In the genomic region with DNA sequence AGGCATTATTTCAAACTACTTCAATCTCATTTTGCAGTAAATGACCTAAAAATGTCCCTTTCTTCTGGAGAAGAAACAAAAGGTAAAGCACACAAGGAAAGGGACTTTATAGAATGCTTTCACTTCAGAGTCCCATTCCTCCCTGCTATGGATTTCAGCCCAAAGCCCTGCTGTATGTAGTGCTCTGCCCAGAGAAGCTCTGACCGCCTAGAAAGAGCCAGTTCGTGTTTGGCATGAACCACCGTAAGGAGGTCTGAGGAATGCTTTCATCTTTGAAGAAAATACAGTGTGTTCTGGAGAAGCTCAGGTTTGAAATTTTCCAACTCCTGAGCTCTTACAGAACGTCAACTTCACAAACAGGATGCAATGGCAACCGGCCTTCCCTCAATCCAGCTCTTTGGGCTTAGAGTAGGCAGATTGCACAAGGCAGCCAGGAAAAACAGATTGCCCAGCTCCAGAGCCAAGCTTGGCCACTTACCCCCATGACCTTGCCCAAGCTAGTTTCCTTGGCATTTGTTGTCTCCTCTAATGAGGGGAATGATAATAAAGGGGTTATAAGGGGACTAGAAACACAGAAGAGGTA, we compare ENCODE assay signal across 13 mouse cellular contexts. TPM values are rescaled to one million over a fixed set of nuclear protein-coding genes. Genes with fewer than 3 reads are reported as not detected.
A peak's percentile ranks its signal among the peaks of the same experiment; 100 is the strongest.
DNase-seq lines count a peak whose midpoint lies in the region; ATAC-seq and TF ChIP-seq lines count a peak whose summit lies in the region.
"Had no signal": no experiment of that assay in that cellular context is flagged by ENCODE, and none has a peak within 500 bp of the region (broad histone marks: within the 10 kb centered on the region; RNA-seq: fewer than 3 reads in every experiment).

No protein-coding gene starts in this region.

- H3K4me1 ChIP-seq in limb, embryonic 14.5 days (ENCODE audit: control insufficient read depth, insufficient read depth, low read length), result peaks cover 7% of the 10 kb centered on the region; the same call in 1 of the 2 replicates
- H3K4me1 ChIP-seq in limb, embryonic 10.5 days, result no peaks in the 10 kb centered on the region

- no peak overlapping the region for H3K9ac ChIP-seq in limb, embryonic 14.5 days (ENCODE audit: low read depth, low read length, severe bottlenecking)
- H3K9ac ChIP-seq: embryonic facial prominence, embryonic 13.5 days; midbrain, embryonic 12.5 days had no signal

- no peaks in the 10 kb centered on the region for H3K27me3 ChIP-seq in limb, embryonic 14.5 days (ENCODE audit: control insufficient read depth, insufficient read depth, low read length)
- no peaks in the 10 kb centered on the region for H3K27me3 ChIP-seq in limb, embryonic 10.5 days (ENCODE audit: low read depth, poor library complexity, severe bottlenecking)
- H3K27me3 ChIP-seq: embryonic facial prominence, embryonic 13.5 days; midbrain, embryonic 12.5 days had no signal

- no peak overlapping the region for H3K4me2 ChIP-seq in limb, embryonic 14.5 days (replicated peaks; ENCODE audit: low read depth, low read length, severe bottlenecking)
- H3K4me2 ChIP-seq: embryonic facial prominence, embryonic 13.5 days; midbrain, embryonic 12.5 days had no signal

- TF ChIP-seq POLR2A in limb, embryonic 14.5 days (IDR thresholded peaks at IDR 0.05; ENCODE audit: borderline replicate concordance, extremely low read depth, insufficient read depth, insufficient read length), result no peak

- 50% methylated on average over 5 of the region's 5 CpGs for WGBS in limb, embryonic 14.5 days
- WGBS in limb, embryonic 10.5 days, result 66% methylated on average over 5 of the region's 5 CpGs

- no peak overlapping the region for H3K4me3 ChIP-seq in limb, embryonic 14.5 days (replicated peaks; ENCODE audit: low read length)
- no peak overlapping the region for H3K4me3 ChIP-seq in limb, embryonic 10.5 days
- H3K4me3 ChIP-seq: embryonic facial prominence, embryonic 13.5 days; forebrain, embryonic 10.5 days; midbrain, embryonic 12.5 days; myocyte had no signal

- peaks cover 6% of the 10 kb centered on the region; the same call in 1 of the 2 replicates for H3K9me3 ChIP-seq in limb, embryonic 14.5 days (ENCODE audit: control insufficient read depth, low read length)
- H3K9me3 ChIP-seq in limb, embryonic 10.5 days (replicated peaks), result no peaks in the 10 kb centered on the region
- H3K9me3 ChIP-seq: embryonic facial prominence, embryonic 13.5 days; forebrain, embryonic 10.5 days; midbrain, embryonic 12.5 days had no signal

- H3K36me3 ChIP-seq in limb, embryonic 14.5 days (ENCODE audit: control insufficient read depth, insufficient read depth, low read length), result no peaks in the 10 kb centered on the region
- H3K36me3 ChIP-seq in limb, embryonic 10.5 days, result no peaks in the 10 kb centered on the region
- H3K36me3 ChIP-seq: embryonic facial prominence, embryonic 13.5 days; forebrain, embryonic 10.5 days; midbrain, embryonic 12.5 days had no signal

- H3K27ac ChIP-seq in limb, embryonic 14.5 days (replicated peaks; ENCODE audit: low read depth, low read length), result 0 out of 2 replicates have a peak overlapping the region, but pooled peaks have one; percentile 41
- H3K27ac ChIP-seq in limb, embryonic 10.5 days, result no peak overlapping the region
- H3K27ac ChIP-seq: embryonic facial prominence, embryonic 13.5 days; forebrain, embryonic 10.5 days; midbrain, embryonic 12.5 days had no signal

- DNase-seq in adrenal gland, postnatal 10 days, result peak; percentile 36
- DNase-seq in adrenal gland, adult 8-10 months, result no peak
- DNase-seq in heart, adult 18-20 months, result peak; percentile 31 to 41
- DNase-seq in heart, adult 8-10 months (ENCODE audit: low spot score), result no peak
- no peak for DNase-seq in limb, embryonic 14.5 days (ENCODE audit: low spot score)
- DNase-seq in limb, embryonic 10.5 days (ENCODE audit: low spot score), result no peak
- peak; percentile 50 to 55 for DNase-seq in adrenal gland, postnatal 36 days
- no peak for DNase-seq in retina, embryonic 14.5 days (ENCODE audit: low spot score)

- ATAC-seq in limb, embryonic 14.5 days (ENCODE audit: low FRiP score, low read depth), result no peak
- ATAC-seq: inflammation-experienced regulatory T-cells, adult 6 months had no signal

RNA-seq across cellular contexts. Expression of a gene that starts 24.6 kb away (rescaled TPM):
- 100 to 1,000 TPM; 205 to 219 TPM for total RNA-seq in adrenal gland, postnatal 10 days (2021)
- 100 to 1,000 TPM; 360 to 563 (median 476) TPM for total RNA-seq in adrenal gland, adult 8-10 months (2022)
- 100 to 1,000 TPM; 672 to 774 TPM for total RNA-seq in heart, adult 18-20 months (2021)
- total RNA-seq in heart, adult 8-10 months (2022), result 100 to 1,000 TPM; 632 to 807 (median 708) TPM
- polyA plus RNA-seq in limb, embryonic 14.5 days (2012; rRNA removed), result 36.2 and 37.8 TPM in 2 replicates
- polyA plus RNA-seq in limb, embryonic 14.5 days (2014; fragmentation: Nextera tagmentation; extraction: Ambion mirVana), result 54.1 and 56.9 TPM in 2 replicates
- polyA plus RNA-seq in limb, embryonic 10.5 days (2016; fragmentation: Nextera tagmentation; extraction: Ambion mirVana), result 9.8 and 10.1 TPM in 2 replicates
- 100 to 1,000 TPM; 379 to 391 TPM for total RNA-seq in adrenal gland, postnatal 36 days (2021)

Comparison
In these comparisons a context has a peak if more than half of its experiments do, and no peak if none do; other contexts are left out.
1. DNase-seq: peak in adrenal gland, postnatal 10 days (single experiment), heart, adult 18-20 months (2 of 2) and adrenal gland, postnatal 36 days (2 of 2); none in adrenal gland, adult 8-10 months (single experiment), heart, adult 8-10 months (single experiment), limb, embryonic 14.5 days (single experiment), limb, embryonic 10.5 days (single experiment) and retina, embryonic 14.5 days (single experiment).